Mouse (Mus musculus): Measurements from ENCODE around the gene Cpeb4. TPM values are rescaled to one million over a fixed set of nuclear protein-coding genes. Genes with fewer than 3 reads are reported as not detected.

The Cpeb4 gene
- total RNA-seq (2023) = 46.4 TPM

GRCm38 (mm10) chr11:31871911-31872310 is at the start of gene Cpeb4:
Gene Cpeb4 (plus strand): TSS chr11:31872211.

GRCm38 (mm10) chr11:31965256-31966134 is 93.5 kb downstream of the Cpeb4 start, which contains the start of gene 4930524B15Rik:
Gene 4930524B15Rik (plus strand): TSS chr11:31965592.

Other genes starting within 250 kb of the Cpeb4 start
- gene Bod1, start 200.3 kb upstream of the Cpeb4 start, total RNA-seq (2023) = 21.3 TPM
- gene 4930524B15Rik, start 93.4 kb downstream of the Cpeb4 start, total RNA-seq (2023) = not detected
- 198 TPM for gene Nsg2, start 128.3 kb downstream of the Cpeb4 start, total RNA-seq (2023)

Data from CD4-positive naive resting alpha-beta T cell, adult 76 days (primary cell).